Mouse (Mus musculus) heart, postnatal 0 days (tissue): ENCODE data around the gene Armt1. TPM values are rescaled to one million over a fixed set of nuclear protein-coding genes. Genes with fewer than 3 reads are reported as not detected.
A peak's percentile ranks its signal among the peaks of the same experiment; 100 is the strongest.

Experiments used
- ATAC-seq: fragments of 200-750 bp; cut with Nextera tagmentation; 2 replicates; pipeline ENCODE4 v1.8.0; 2017; ENCODE audit warnings: low read depth, moderate number of reproducible peaks, moderate library complexity; ENCODE audit not compliant: insufficient read depth
- DNase-seq: peaks from one replicate; pipeline ENCODE4 v3.0.0-alpha.2; 2016; ENCODE audit warnings: low spot score
- H3K27ac ChIP-seq: fragments of 300-500 bp; sonication (generic); 2 replicates; pipeline ENCODE4 v1.5.1; 2014; ENCODE audit warnings: low read depth, mild to moderate bottlenecking
- H3K27me3 ChIP-seq: fragments of 300-500 bp; sonication (generic); 2 replicates; pipeline ENCODE4 v1.6.1; 2014; ENCODE audit warnings: low read length, mixed read lengths; ENCODE audit not compliant: control insufficient read depth, insufficient read depth
- H3K36me3 ChIP-seq: fragments of 300-500 bp; sonication (generic); replicated peaks from 2 replicates; pipeline ENCODE4 v1.6.1; 2014; ENCODE audit warnings: low read length, mixed read lengths; ENCODE audit not compliant: control insufficient read depth, insufficient read depth
- H3K4me1 ChIP-seq: fragments of 300-500 bp; sonication (generic); 2 replicates; pipeline ENCODE4 v1.6.1; 2014; ENCODE audit warnings: antibody characterized with exemption; ENCODE audit not compliant: control insufficient read depth, insufficient read depth
- H3K4me2 ChIP-seq: fragments of 300-500 bp; sonication (generic); 2 replicates; pipeline ENCODE4 v1.6.1; 2014; ENCODE audit warnings: low read depth, mild to moderate bottlenecking, low read length, moderate library complexity
- H3K4me3 ChIP-seq: fragments of 300-500 bp; sonication (generic); 2 replicates; pipeline ENCODE4 v1.5.1; 2014; ENCODE audit warnings: low read depth, low read length
- H3K9ac ChIP-seq: fragments of 300-500 bp; sonication (generic); replicated peaks from 2 replicates; pipeline ENCODE4 v1.6.1; 2014; ENCODE audit warnings: low read depth, low read length, mixed read lengths
- H3K9me3 ChIP-seq: fragments of 300-500 bp; sonication (generic); replicated peaks from 2 replicates; pipeline ENCODE4 v1.6.1; 2016; ENCODE audit warnings: low read length; ENCODE audit not compliant: control insufficient read depth
- CTCF ChIP-seq: IDR thresholded peaks from 2 replicates; pipeline ENCODE4 v1.5.1; 2016; ENCODE audit warnings: antibody characterized with exemption, control low read depth, low read depth
- EP300 ChIP-seq: IDR thresholded peaks from 2 replicates; pipeline ENCODE4 v1.6.1; 2016; ENCODE audit warnings: antibody characterized with exemption, low read depth
- WGBS: fragments of 180-500 bp; shearing (Covaris S2); extraction: QIAGEN DNeasy Blood & Tissue Kit; methylation state at CpG from one replicate; pipeline ENCODE4 v1.1.7; 2014; 5-methylcytosine and 5-hydroxymethylcytosine counted together
- polyA plus RNA-seq: library from polyadenylated mRNA; unstranded; fragments of >200 nt; fragmentation: Nextera tagmentation; extraction: Ambion mirVana; gene quantifications from 2 replicates; pipeline ENCODE4 v1.2.1, GENCODE M21; 2015
- total RNA-seq: library from RNA; depleted of rRNA; stranded (reverse); fragments of >200 nt; gene quantifications from 2 replicates; pipeline ENCODE4 v1.2.3, GENCODE M21; 2014; ENCODE audit warnings: low replicate concordance

Armt1 gene
- total and polyA plus RNA-seq, 2 experiments from 2014 or later = 8.5 to 14.7 TPM

GRCm38 (mm10) chr10:4435416-4435815 is 3.1 kb downstream of the Armt1 start:
- TF ChIP-seq EP300 (no peak), CTCF (no peak)
- H3K4me1 ChIP-seq = peaks cover 14% of the 10 kb centered on the region
- H3K36me3 ChIP-seq = peaks cover 27% of the 10 kb centered on the region
- H3K27me3 ChIP-seq = no peaks in the 10 kb centered on the region
- H3K4me3 ChIP-seq = no peak overlapping the region
- no peak overlapping the region for H3K4me2 ChIP-seq
- WGBS = 80% methylated on average over 3 of the region's 3 CpGs
- DNase-seq (no peak), ATAC-seq (no peak)
- no peaks in the 10 kb centered on the region for H3K9me3 ChIP-seq
- no peak overlapping the region for H3K27ac ChIP-seq
- H3K9ac ChIP-seq = no peak overlapping the region

- Histone ChIP-seq H3K27ac (no peak overlapping the region), H3K27me3 (no peaks in the 10 kb centered on the region), H3K4me3 (no peak overlapping the region), H3K9me3 (no peaks in the 10 kb centered on the region), H3K9ac (no peak overlapping the region), H3K4me1 (no peaks in the 10 kb centered on the region), H3K4me2 (no peak overlapping the region), H3K36me3 (peaks cover 32% of the 10 kb centered on the region)
- ATAC-seq (no peak), DNase-seq (no peak)
- TF ChIP-seq CTCF = no peak
- TF ChIP-seq EP300 = no peak
- 52% methylated on average over 4 of the region's 4 CpGs for WGBS
These were observed 24.1 kb downstream of the Armt1 start for GRCm38 (mm10) chr10:4456409-4456808.

- Histone ChIP-seq H3K4me3 (no peak overlapping the region), H3K4me1 (no peaks in the 10 kb centered on the region), H3K36me3 (peaks cover 7% of the 10 kb centered on the region; the same call in 1 of the 2 replicates), H3K27ac (no peak overlapping the region), H3K4me2 (no peak overlapping the region), H3K9ac (no peak overlapping the region), H3K9me3 (no peaks in the 10 kb centered on the region), H3K27me3 (no peaks in the 10 kb centered on the region)
- TF ChIP-seq CTCF (no peak), EP300 (no peak)
- WGBS = 86% methylated on average over 2 of the region's 2 CpGs
- ATAC-seq (no peak), DNase-seq (no peak)
These were observed 27.9 kb downstream of the Armt1 start for GRCm38 (mm10) chr10:4460201-4460600.

- Histone ChIP-seq H3K36me3 (no peaks in the 10 kb centered on the region), H3K4me1 (no peaks in the 10 kb centered on the region), H3K27ac (no peak overlapping the region), H3K4me3 (no peak overlapping the region), H3K27me3 (no peaks in the 10 kb centered on the region), H3K9ac (no peak overlapping the region), H3K4me2 (no peak overlapping the region), H3K9me3 (no peaks in the 10 kb centered on the region)
- no peak for TF ChIP-seq CTCF
- TF ChIP-seq EP300 = no peak
- DNase-seq (no peak), ATAC-seq (no peak)
- WGBS = 68% methylated on average over 7 of the region's 7 CpGs
These were observed 33.5 kb downstream of the Armt1 start for GRCm38 (mm10) chr10:4465799-4466198.

- H3K9me3 ChIP-seq = no peaks in the 10 kb centered on the region
- ATAC-seq (no peak), DNase-seq (no peak)
- H3K4me2 ChIP-seq = no peak overlapping the region
- no peaks in the 10 kb centered on the region for H3K27me3 ChIP-seq
- no peaks in the 10 kb centered on the region for H3K36me3 ChIP-seq
- H3K4me1 ChIP-seq = no peaks in the 10 kb centered on the region
- TF ChIP-seq EP300 = no peak
- no peak for TF ChIP-seq CTCF
- no peak overlapping the region for H3K27ac ChIP-seq
- WGBS = 75% methylated on average over 3 of the region's 3 CpGs
- no peak overlapping the region for H3K9ac ChIP-seq
- no peak overlapping the region for H3K4me3 ChIP-seq
These were observed 37.1 kb downstream of the Armt1 start for GRCm38 (mm10) chr10:4469406-4469805.

GRCm38 (mm10) chr10:4473591-4473993 is 41.3 kb downstream of the Armt1 start:
- Histone ChIP-seq H3K9ac (no peak overlapping the region), H3K4me2 (no peak overlapping the region; the same call in 1 of the 2 replicates), H3K9me3 (no peaks in the 10 kb centered on the region), H3K27ac (no peak overlapping the region), H3K27me3 (no peaks in the 10 kb centered on the region), H3K36me3 (no peaks in the 10 kb centered on the region), H3K4me1 (no peaks in the 10 kb centered on the region), H3K4me3 (no peak overlapping the region)
- 38% methylated on average over 11 of the region's 11 CpGs for WGBS
- DNase-seq = peak; percentile 10
- TF ChIP-seq CTCF = no peak
- TF ChIP-seq EP300 = no peak
- ATAC-seq = peak; percentile 77
